Mouse (Mus musculus) kidney, adult 2 months (tissue): ENCODE data around the gene Cyp2a12. TPM values are rescaled to one million over a fixed set of nuclear protein-coding genes. Genes with fewer than 3 reads are reported as not detected.
"Not testable (repeated sequence)": the region's sequence is repeated elsewhere in the genome, so short reads cannot be mapped to it uniquely, and the experiment has no call there.

Source experiments
- DNase-seq: peaks from one replicate; pipeline ENCODE4 v3.0.0; 2021
- H3K27ac ChIP-seq: fragments of 200-500 bp; 2 replicates; pipeline ENCODE4 v1.5.1; 2012; ENCODE audit warnings: low read depth, low read length, control low read depth, inconsistent platforms; ENCODE audit not compliant: insufficient read depth
- H3K27me3 ChIP-seq: fragments of 200-500 bp; replicated peaks from 2 replicates; pipeline ENCODE4 v1.6.1; 2012; ENCODE audit warnings: mild to moderate bottlenecking, moderate library complexity, low read length, inconsistent platforms; ENCODE audit not compliant: control insufficient read depth, insufficient read depth
- H3K36me3 ChIP-seq: fragments of 200-500 bp; 2 replicates; pipeline ENCODE4 v1.6.1; 2012; ENCODE audit warnings: mild to moderate bottlenecking, moderate library complexity, low read length, inconsistent platforms; ENCODE audit not compliant: control insufficient read depth, insufficient read depth
- H3K4me1 ChIP-seq: fragments of 200-500 bp; 2 replicates; pipeline ENCODE4 v1.6.1; 2011; ENCODE audit warnings: low read length; ENCODE audit not compliant: control insufficient read depth, insufficient read depth
- H3K4me3 ChIP-seq: fragments of 200-500 bp; 2 replicates; pipeline ENCODE4 v1.5.1; 2011; ENCODE audit warnings: mild to moderate bottlenecking, low read depth, low read length, control low read depth; ENCODE audit not compliant: insufficient read depth
- CTCF ChIP-seq: fragments of 200-500 bp; conservative IDR thresholded peaks from 2 replicates; pipeline ENCODE4 v1.5.1; 2011; ENCODE audit warnings: low read depth, mild to moderate bottlenecking, control low read depth, low read length, moderate library complexity, mixed read lengths; ENCODE audit not compliant: insufficient read depth, insufficient read length
- POLR2A ChIP-seq: fragments of 200-500 bp; IDR thresholded peaks from one replicate; pipeline ENCODE4 v1.6.1; 2011; ENCODE audit warnings: low read depth, low read length, control low read depth
- WGBS: fragments of 180-500 bp; shearing (Covaris S2); methylation state at CpG from one replicate; pipeline ENCODE4 v1.1.7; 2018; 5-methylcytosine and 5-hydroxymethylcytosine counted together
- polyA plus RNA-seq: library from polyadenylated mRNA; depleted of rRNA; stranded (reverse); fragments of >200 nt; gene quantifications from 2 replicates; pipeline ENCODE4 v1.2.3, GENCODE M21; 2012; rRNA removed

Gene Cyp2a12
- polyA plus RNA-seq = not detected in 2 replicates

DNA sequence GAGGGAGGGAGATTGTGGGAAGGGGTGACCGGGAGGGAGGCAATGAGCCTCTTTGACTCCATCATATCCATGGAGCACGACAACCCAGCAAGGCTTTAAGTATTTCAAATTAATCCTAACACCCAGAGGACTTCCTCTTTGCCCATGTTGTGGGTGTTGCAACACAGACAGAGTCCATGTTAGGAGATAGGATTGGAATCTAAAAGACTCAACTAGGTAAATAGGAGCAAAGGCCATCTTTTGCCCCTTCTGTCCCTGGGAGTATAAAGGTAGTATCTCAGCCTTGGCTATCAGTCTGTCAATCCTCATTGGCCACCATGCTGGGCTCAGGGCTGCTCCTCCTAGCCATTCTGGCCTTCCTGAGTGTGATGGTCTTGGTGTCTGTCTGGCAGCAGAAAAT lies at the start of gene Cyp2a12:
Gene Cyp2a12, plus strand, starts transcription at position 293 of the 400 bp plus-strand sequence.
- no peaks in the 10 kb centered on the region for H3K36me3 ChIP-seq
- H3K27me3 ChIP-seq = no peaks in the 10 kb centered on the region
- DNase-seq = no peak
- H3K27ac ChIP-seq = no peak within 1 kb of the TSS
- WGBS = 79% methylated on average over 2 of the region's 2 CpGs
- H3K4me1 ChIP-seq = no peaks in the 10 kb centered on the region
- TF ChIP-seq POLR2A (no peak), CTCF (no peak)
- H3K4me3 ChIP-seq = no peak within 1 kb of the TSS

DNA sequence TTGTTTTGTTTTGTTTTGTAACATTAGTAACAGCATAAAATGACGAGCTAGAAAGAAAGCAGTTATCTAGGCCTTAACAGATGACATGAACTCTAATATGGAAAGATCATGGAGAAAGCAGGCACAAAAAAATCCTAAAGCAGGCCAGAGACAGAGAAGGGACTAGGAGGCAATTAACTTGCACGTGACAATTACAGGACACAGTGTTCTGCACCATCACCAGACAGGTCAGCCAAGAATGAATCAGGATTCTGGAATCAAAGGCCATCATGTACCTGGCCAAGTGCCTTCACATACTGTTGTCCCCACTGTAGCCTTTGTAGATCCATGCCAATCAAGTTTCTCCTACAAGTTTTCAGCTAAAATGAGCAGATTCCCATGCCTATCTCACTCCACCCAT lies 47.4 kb upstream of the Cyp2a12 start:
- H3K36me3 ChIP-seq, H3K4me3 ChIP-seq, H3K27ac ChIP-seq, H3K4me1 ChIP-seq, H3K27me3 ChIP-seq: not testable (repeated sequence)
- DNase-seq = peak; percentile 5
- 62% methylated on average over 2 of the region's 2 CpGs for WGBS

DNA sequence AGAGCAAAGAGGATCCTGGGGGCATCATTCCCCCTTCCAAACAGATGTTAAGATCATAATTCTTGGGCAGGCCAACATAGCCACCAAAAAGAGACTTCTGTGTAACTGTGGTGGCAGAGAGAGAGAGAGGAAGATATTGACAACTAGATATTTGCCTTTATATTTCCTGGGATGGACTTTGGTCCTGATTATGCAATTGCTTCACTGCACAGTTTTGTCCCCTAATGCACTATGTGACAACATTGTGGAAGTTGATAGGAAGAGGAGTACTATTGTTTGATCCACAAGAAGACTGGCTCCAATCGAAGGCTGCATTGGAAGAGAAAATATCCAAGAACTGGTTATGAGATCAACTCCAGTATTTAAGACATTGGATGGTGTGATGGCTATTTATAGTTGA lies 46.9 kb upstream of the Cyp2a12 start:
- H3K36me3 ChIP-seq, H3K27me3 ChIP-seq, H3K4me1 ChIP-seq, H3K4me3 ChIP-seq, DNase-seq, H3K27ac ChIP-seq: not testable (repeated sequence)
- 73% methylated on average over 1 of the region's 1 CpGs for WGBS

DNA sequence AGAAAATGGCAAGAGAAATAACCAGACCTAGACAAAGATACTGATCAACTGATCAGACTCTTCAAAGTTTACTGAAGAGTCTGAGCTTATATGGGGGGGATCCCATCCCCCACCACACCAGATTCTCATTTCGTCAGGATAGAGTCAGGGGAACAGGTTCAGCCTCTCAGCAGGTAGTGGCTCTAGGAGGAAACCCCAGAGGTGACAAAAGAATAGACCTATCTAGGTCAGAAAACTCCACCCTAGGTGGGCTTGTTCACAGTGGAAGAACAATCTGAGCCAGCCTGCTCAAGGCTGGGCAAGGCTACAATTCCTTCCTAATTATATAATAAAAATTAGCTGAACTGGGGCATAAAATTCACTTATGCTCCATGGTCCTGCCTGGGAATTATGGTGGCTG lies 46.3 kb upstream of the Cyp2a12 start:
- H3K27ac ChIP-seq = no peak overlapping the region
- no peaks in the 10 kb centered on the region for H3K36me3 ChIP-seq
- H3K4me3 ChIP-seq = no peak overlapping the region
- H3K4me1 ChIP-seq = no peaks in the 10 kb centered on the region
- TF ChIP-seq POLR2A = no peak
- no peak for TF ChIP-seq CTCF
- no peaks in the 10 kb centered on the region for H3K27me3 ChIP-seq
- no peak for DNase-seq
- 22% methylated on average over 1 of the region's 1 CpGs for WGBS

DNA sequence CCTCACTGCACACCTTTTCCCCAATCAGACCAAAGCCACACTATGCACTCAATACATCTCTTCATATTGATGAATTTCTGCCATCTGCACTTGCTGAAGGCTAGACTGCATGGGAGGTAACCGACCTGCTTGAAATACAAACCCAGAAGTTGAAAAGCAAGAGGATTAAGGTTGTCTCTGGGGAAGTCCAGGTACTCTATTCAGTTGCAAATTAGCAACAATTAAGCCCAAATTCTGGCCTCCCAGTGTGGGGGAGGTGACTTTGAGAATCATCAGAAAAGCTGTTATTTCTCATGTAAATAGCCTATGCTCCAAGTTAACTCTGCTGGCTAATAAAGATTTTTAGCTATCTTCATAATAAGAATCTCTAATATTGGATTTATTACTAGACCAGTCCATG lies 45.7 kb upstream of the Cyp2a12 start:
- H3K4me3 ChIP-seq, H3K27ac ChIP-seq, H3K36me3 ChIP-seq, H3K4me1 ChIP-seq, H3K27me3 ChIP-seq, DNase-seq: not testable (repeated sequence)
- WGBS = 22% methylated on average over 1 of the region's 1 CpGs

DNA sequence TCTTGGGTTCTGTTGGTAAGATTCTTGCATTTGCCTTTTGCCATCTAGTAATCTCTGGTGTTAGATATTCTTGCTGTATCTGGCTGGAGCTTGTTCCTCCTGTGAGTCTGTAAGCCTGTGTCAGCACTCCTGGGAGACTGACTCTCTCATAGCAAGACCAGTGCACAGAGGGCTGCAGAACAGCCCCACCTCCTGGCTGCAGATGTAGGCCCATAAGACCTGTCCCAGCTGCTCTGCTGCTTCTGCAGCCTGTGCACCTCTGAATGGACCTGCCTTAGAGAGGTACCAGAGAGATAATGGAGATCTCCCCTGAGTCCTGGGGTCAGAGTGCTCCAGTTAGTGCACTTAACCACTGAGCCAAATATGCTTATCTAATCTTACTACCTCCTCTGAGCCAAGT lies 2.3 kb upstream of the Cyp2a12 start:
- not testable (repeated sequence) for H3K27me3 ChIP-seq, H3K27ac ChIP-seq, H3K36me3 ChIP-seq, H3K4me3 ChIP-seq, DNase-seq, H3K4me1 ChIP-seq

DNA sequence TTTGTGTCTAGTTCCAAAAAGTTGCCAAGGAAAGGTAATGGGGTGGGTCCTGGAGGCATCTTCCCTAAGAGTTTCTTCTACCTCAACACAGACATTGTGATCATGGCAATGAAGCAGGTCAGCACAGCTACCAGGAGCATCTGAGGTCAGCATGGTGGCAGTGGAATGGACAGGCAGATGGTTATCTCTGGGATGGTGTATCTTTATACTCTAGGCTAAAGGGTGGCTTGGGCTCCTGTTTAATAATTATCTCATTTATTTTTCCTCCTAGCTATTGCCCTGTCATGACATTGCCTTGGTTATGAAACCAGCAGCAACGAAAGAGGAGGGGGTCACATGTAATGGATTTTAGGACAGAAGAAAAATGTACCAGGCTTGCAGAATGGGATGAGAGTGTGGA lies 20.0 kb downstream of the Cyp2a12 start:
- not testable (repeated sequence) for H3K27me3 ChIP-seq, H3K27ac ChIP-seq, H3K4me3 ChIP-seq, H3K4me1 ChIP-seq, DNase-seq, H3K36me3 ChIP-seq
- 48% methylated on average over 1 of the region's 1 CpGs for WGBS

DNA sequence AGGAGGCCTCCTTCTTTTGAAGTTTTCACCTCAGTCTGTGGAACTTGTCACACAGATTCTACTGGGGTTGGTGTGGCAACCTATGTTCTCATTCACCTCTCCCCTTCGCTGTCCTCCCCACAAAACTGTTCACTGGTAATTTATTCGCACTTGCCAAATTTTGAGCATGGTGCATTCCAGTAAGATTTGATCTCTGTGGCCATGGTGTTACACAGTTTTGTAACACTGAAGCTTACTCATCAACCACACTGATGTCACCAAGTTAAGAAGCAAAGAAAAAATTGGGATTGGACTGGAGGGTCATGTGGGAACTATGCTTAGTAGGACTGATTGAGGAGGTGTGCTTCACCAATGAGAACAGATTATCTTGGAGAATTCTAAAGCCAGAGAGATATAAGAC lies 30.5 kb downstream of the Cyp2a12 start:
- DNase-seq, H3K36me3 ChIP-seq, H3K27me3 ChIP-seq, H3K27ac ChIP-seq, H3K4me1 ChIP-seq, H3K4me3 ChIP-seq: not testable (repeated sequence)
- WGBS = 90% methylated on average over 2 of the region's 2 CpGs

DNA sequence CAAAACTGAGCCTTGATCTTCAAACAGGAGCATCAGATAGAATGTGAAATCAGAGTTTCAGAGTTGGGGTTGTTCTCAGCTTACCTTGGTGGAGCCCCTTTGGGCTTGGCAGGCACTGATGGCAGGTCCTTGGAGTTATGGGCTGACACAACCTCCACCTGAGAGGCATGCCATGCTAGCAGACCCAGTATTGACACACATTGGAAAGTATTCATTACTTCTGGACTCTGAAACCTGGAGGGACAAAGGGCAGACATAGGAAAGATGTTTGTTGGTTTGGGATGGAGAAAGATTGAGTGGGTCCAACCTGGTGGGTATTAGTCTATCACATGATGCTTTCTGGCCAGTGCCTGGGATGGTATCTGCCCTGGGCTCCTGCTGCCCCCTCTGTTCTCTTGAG lies 31.0 kb downstream of the Cyp2a12 start:
- not testable (repeated sequence) for H3K27ac ChIP-seq, DNase-seq

More for the DNA sequence above, 31.0 kb downstream of the Cyp2a12 start:
- H3K36me3 ChIP-seq, H3K27me3 ChIP-seq, H3K4me3 ChIP-seq, H3K4me1 ChIP-seq: not testable (repeated sequence)
